Mouse (Mus musculus) embryonic fibroblast, embryonic 13.5 days (primary cell): ENCODE results near the gene Ushbp1. TPM values are rescaled to one million over a fixed set of nuclear protein-coding genes. Genes with fewer than 3 reads are reported as not detected.
A peak's percentile ranks its signal among the peaks of the same experiment; 100 is the strongest.

Experiments
- H3K27ac ChIP-seq: 2 replicates; pipeline ENCODE4 v1.5.1; 2012; ENCODE audit warnings: low read length, control low read depth, inconsistent platforms; ENCODE audit not compliant: insufficient read depth
- H3K4me1 ChIP-seq: 2 replicates; pipeline ENCODE4 v1.6.1; 2011; ENCODE audit warnings: low read length; ENCODE audit not compliant: control insufficient read depth, insufficient read depth
- H3K4me3 ChIP-seq: 2 replicates; pipeline ENCODE4 v1.5.1; 2011; ENCODE audit warnings: mild to moderate bottlenecking, control low read depth, low read length; ENCODE audit not compliant: insufficient read depth
- CTCF ChIP-seq: IDR thresholded peaks from 2 replicates; pipeline ENCODE4 v1.5.1; 2011; ENCODE audit warnings: mild to moderate bottlenecking, control low read depth, low read length, moderate library complexity, borderline replicate concordance; ENCODE audit not compliant: insufficient read depth
- POLR2A ChIP-seq: IDR thresholded peaks from 2 replicates; pipeline ENCODE4 v1.6.1; 2011; ENCODE audit warnings: low read depth, mild to moderate bottlenecking, control low read depth, low read length, moderate library complexity
- polyA plus RNA-seq: library from polyadenylated mRNA; stranded (reverse); fragments of >200 nt; gene quantifications from 2 replicates; pipeline ENCODE4 v1.2.4, GENCODE M21; 2011; ENCODE audit warnings: low read depth; ENCODE audit not compliant: missing spikeins, insufficient read length

Gene Ushbp1
- polyA plus RNA-seq, 1 experiment, result not detected

DNA sequence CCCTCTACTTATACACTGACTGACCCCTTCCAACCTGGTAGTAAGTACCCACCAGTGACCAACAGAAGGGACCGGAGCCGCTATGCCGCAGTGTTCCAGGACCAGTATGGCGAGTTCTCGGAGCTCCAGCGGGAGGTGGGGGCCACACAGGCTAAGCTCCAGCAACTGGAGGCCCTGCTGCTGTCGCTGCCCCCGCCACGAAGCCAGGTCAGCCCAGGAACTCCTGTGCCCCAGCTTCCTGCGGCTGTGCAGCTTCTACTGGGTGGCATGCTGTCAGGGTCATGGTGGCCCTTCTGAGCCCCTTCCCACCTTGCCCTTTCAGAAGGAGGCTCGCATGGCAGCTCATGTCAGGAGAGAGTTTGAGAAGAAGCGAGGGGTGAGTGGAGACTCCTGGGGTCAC, 23.2 kb downstream of the Ushbp1 start:
- Histone ChIP-seq H3K4me3 (no peak overlapping the region), H3K4me1 (peaks cover 10% of the 10 kb centered on the region), H3K27ac (no peak overlapping the region)
- TF ChIP-seq CTCF (no peak), POLR2A (no peak)

GRCm38 (mm10) chr8:71371236-71371848, 24.3 kb downstream of the Ushbp1 start, which contains the start of gene Ocel1:
Gene Ocel1 (plus strand): TSS chr8:71371298.
- TF ChIP-seq POLR2A, result peak; percentile 81
- peak; percentile 81 for TF ChIP-seq CTCF
- H3K4me3 ChIP-seq, result peak within 1 kb of the TSS; percentile 70
- peak within 1 kb of the TSS; percentile 75 for H3K27ac ChIP-seq
- H3K4me1 ChIP-seq, result peaks cover 8% of the 10 kb centered on the region

DNA sequence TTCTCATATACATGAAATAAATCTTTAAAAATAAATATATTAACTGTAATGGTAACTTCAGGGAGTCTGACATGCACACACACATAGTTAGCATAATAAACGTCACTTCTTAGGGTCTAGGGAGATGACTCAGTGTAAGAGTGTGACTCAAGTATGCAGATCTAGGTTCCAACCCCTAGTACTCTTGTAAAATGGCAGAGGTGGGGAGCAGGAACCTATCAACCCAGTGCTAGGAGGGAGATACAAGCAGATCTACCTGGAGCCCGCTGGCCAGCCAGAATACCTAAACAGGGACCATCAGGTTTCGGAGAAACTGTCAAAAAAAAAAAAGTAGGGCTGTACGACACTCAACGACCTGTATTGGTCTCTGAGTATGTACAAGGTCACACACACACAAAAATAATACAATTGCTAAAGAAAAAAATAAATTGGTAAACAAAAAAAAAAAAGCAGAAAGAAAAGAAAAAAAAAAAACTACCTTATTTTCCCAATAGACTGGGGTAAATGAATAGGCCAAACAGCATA, 24.8 kb downstream of the Ushbp1 start:
- Histone ChIP-seq H3K4me1 (peaks cover 8% of the 10 kb centered on the region), H3K4me3 (peak overlapping the region; percentile 37), H3K27ac (0 out of 2 replicates have a peak overlapping the region, but pooled peaks have one; percentile 36)
- TF ChIP-seq CTCF (no peak), POLR2A (peak; percentile 47; the same call in 1 of the 2 replicates)

GRCm38 (mm10) chr8:71369040-71369718, 26.4 kb downstream of the Ushbp1 start:
- Histone ChIP-seq H3K4me1 (peaks cover 8% of the 10 kb centered on the region), H3K27ac (peak overlapping the region; percentile 57; the same call in 1 of the 2 replicates), H3K4me3 (no peak overlapping the region)
- TF ChIP-seq POLR2A (no peak), CTCF (no peak)

- peak overlapping the region; percentile 78 for H3K27ac ChIP-seq
- peaks cover 8% of the 10 kb centered on the region for H3K4me1 ChIP-seq
- TF ChIP-seq POLR2A (peak; percentile 33; the same call in 1 of the 2 replicates), CTCF (no peak)
- no peak overlapping the region for H3K4me3 ChIP-seq
These were observed 27.2 kb downstream of the Ushbp1 start for GRCm38 (mm10) chr8:71368366-71368765.

DNA sequence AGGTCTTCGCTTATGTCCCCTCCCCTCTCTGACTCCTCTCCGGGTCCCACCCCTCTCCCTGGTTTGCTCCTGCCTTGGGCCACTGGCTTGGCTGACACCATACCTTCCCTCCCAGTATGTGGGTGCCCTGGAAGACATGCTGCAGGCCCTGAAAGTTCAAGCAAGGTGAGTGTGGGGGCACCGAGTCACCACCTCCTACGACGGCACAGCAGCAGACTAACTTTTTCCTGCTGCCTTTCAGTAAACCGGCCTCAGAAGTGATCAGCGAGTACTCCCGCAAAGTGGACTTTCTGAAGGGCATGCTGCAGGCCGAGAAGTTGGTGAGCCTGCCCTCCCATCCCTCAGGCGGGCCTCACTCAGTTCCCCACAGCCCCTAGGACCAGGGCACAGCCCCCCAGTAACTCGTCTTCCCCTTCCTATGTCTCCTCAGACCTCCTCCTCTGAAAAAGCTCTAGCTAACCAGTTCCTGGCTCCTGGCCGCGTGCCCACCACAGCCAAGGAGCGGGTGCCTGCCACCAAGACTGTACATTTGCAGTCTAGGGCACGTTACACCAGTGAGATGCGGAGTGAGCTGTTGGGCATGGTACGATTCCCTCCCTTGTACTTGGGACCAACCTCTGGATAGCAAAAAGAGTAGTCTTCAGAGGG, 27.9 kb downstream of the Ushbp1 start:
- Histone ChIP-seq H3K4me1 (peaks cover 8% of the 10 kb centered on the region), H3K4me3 (peak overlapping the region; percentile 62), H3K27ac (peak overlapping the region; percentile 78)
- TF ChIP-seq CTCF, result no peak
- peak; percentile 74 for TF ChIP-seq POLR2A

- TF ChIP-seq CTCF, result no peak
- no peak; the same call in none of the 2 replicates for TF ChIP-seq POLR2A
These were observed 28.7 kb downstream of the Ushbp1 start, which contains the start of gene Use1 for GRCm38 (mm10) chr8:71366771-71367528. Gene Use1 (plus strand): TSS chr8:71366848.

GRCm38 (mm10) chr8:71358026-71358425, 37.6 kb downstream of the Ushbp1 start:
- no peak overlapping the region for H3K4me3 ChIP-seq
- TF ChIP-seq POLR2A (no peak), CTCF (no peak)

More at GRCm38 (mm10) chr8:71366771-71367528, 28.7 kb downstream of the Ushbp1 start, which contains the start of gene Use1:
- H3K4me1 ChIP-seq, result peaks cover 8% of the 10 kb centered on the region
- H3K27ac ChIP-seq, result peak within 1 kb of the TSS; percentile 91
- H3K4me3 ChIP-seq, result peak within 1 kb of the TSS; percentile 62

GRCm38 (mm10) chr8:71351520-71351919, 44.1 kb downstream of the Ushbp1 start:
- H3K27ac ChIP-seq, result no peak overlapping the region
- H3K4me3 ChIP-seq, result no peak overlapping the region
- H3K4me1 ChIP-seq, result peaks cover under 1% of the 10 kb centered on the region; the same call in 1 of the 2 replicates
- TF ChIP-seq CTCF (no peak), POLR2A (no peak)

More at GRCm38 (mm10) chr8:71358026-71358425, 37.6 kb downstream of the Ushbp1 start:
- Histone ChIP-seq H3K4me1 (no peaks in the 10 kb centered on the region), H3K27ac (no peak overlapping the region)
